Mouse (Mus musculus): ENCODE results near the gene Krt71.

Krt71 gene

GRCm38 (mm10) chr15:101688161-101688560, 54.7 kb downstream of the Krt71 start:
- DNase-seq (ENCODE audit: low spot score in 2 of 2) = no peak
